Mouse (Mus musculus) bone marrow, adult 2 months (tissue): Measurements from ENCODE around the gene Mcl1. TPM values are rescaled to one million over a fixed set of nuclear protein-coding genes. Genes with fewer than 3 reads are reported as not detected.
"Not testable (repeated sequence)": the region's sequence is repeated elsewhere in the genome, so short reads cannot be mapped to it uniquely, and the experiment has no call there.

Experiments used
- H3K27ac ChIP-seq: fragments of 200-500 bp; 2 replicates; pipeline ENCODE4 v1.5.1; 2012; ENCODE audit warnings: low read depth, mild to moderate bottlenecking, control low read depth, inconsistent platforms, low read length; ENCODE audit not compliant: control insufficient read depth, poor library complexity, insufficient read depth
- H3K4me1 ChIP-seq: fragments of 200-500 bp; 2 replicates; pipeline ENCODE4 v1.6.1; 2011; ENCODE audit warnings: low read length; ENCODE audit not compliant: control insufficient read depth, insufficient read depth
- H3K4me3 ChIP-seq: fragments of 200-500 bp; replicated peaks from 2 replicates; pipeline ENCODE3; 2011; ENCODE audit warnings: mild to moderate bottlenecking, low read depth, low read length, control low read depth; ENCODE audit not compliant: control insufficient read depth
- CTCF ChIP-seq: fragments of 200-500 bp; IDR thresholded peaks from 2 replicates; pipeline ENCODE4 v1.5.1; 2011; ENCODE audit warnings: low read length, control low read depth; ENCODE audit not compliant: control insufficient read depth, insufficient read depth
- POLR2A ChIP-seq: fragments of 200-500 bp; IDR thresholded peaks from 2 replicates; pipeline ENCODE4 v1.6.1; 2011; ENCODE audit warnings: low read depth, mild to moderate bottlenecking, control low read depth, low read length, borderline replicate concordance; ENCODE audit not compliant: control insufficient read depth
- WGBS: fragments of 180-500 bp; shearing (Covaris S2); methylation state at CpG from one replicate; pipeline ENCODE4 v1.1.7; 2018; 5-methylcytosine and 5-hydroxymethylcytosine counted together
- polyA plus RNA-seq: library from polyadenylated mRNA; stranded (reverse); fragments of >200 nt; gene quantifications from 2 replicates; pipeline ENCODE4 v1.2.4, GENCODE M21; 2011; ENCODE audit warnings: low replicate concordance; ENCODE audit not compliant: missing spikeins, insufficient read depth, insufficient read length

Mcl1 gene
- polyA plus RNA-seq, 1 experiment = 134 TPM

DNA sequence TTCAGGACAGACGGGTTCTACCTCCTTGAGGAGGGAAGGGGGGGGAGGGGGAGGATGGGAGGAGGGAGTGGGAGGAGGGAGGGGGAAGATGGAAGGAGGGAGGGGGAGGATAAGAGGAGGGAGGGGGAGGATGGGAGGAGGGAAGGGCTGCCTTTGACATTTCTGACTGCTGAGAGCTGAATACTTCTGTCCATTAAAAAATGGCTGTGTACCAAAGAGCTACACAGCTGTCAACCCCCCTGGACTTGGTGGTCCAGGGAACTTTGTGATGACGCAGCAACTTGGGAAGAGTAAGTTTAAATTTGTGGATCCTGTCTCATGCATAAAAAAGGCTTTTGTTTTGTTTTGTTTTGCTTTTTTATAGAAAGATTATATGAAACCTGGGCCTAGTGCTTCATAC, 31.4 kb downstream of the Mcl1 start:
- no peak overlapping the region for H3K27ac ChIP-seq
- peaks cover 6% of the 10 kb centered on the region for H3K4me1 ChIP-seq
- 69% methylated on average over 2 of the region's 2 CpGs for WGBS
- no peak overlapping the region for H3K4me3 ChIP-seq
- TF ChIP-seq POLR2A = no peak
- TF ChIP-seq CTCF = no peak

DNA sequence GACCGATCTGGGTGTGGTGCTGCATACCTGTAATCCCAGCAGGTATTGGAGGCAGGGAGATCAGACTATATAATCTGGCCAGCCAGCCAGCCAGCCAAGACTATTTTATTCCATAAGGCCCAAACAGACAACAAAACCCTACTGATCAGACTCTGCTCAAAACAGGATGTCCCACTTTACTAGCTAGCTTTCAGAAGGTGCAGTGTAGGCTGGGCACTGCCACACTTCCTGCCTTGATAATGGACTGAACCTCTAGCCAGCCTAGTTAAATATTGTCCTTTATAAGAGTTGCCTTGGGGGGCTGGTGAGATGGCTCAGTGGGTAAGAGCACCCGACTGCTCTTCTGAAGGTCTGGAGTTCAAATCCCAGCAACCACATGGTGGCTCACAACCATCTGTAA, 32.0 kb downstream of the Mcl1 start:
- WGBS = 84% methylated on average over 2 of the region's 2 CpGs
- H3K27ac ChIP-seq, H3K4me1 ChIP-seq, H3K4me3 ChIP-seq: not testable (repeated sequence)

DNA sequence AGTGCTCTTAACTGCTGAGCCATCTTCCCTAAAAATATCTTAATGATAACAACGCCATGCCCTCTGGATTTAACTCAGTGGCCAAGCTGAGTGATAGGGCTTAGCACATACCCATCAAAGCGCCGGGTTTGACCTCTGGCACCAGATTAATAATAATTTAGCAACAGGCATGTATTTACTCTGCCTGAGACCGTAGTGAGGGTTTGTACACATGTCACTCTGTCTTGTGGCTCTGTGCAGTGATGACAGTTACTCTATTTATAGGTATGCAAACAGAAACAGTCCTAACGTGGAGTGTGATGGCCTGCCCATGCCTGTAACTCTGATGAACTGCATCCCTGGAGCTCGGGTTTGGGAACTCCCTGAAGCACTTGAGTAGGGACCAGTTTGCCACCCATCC, 34.1 kb downstream of the Mcl1 start:
- H3K4me1 ChIP-seq = peaks cover 10% of the 10 kb centered on the region
- no peak overlapping the region for H3K27ac ChIP-seq
- 54% methylated on average over 6 of the region's 6 CpGs for WGBS
- no peak overlapping the region for H3K4me3 ChIP-seq
- no peak for TF ChIP-seq POLR2A
- no peak for TF ChIP-seq CTCF

DNA sequence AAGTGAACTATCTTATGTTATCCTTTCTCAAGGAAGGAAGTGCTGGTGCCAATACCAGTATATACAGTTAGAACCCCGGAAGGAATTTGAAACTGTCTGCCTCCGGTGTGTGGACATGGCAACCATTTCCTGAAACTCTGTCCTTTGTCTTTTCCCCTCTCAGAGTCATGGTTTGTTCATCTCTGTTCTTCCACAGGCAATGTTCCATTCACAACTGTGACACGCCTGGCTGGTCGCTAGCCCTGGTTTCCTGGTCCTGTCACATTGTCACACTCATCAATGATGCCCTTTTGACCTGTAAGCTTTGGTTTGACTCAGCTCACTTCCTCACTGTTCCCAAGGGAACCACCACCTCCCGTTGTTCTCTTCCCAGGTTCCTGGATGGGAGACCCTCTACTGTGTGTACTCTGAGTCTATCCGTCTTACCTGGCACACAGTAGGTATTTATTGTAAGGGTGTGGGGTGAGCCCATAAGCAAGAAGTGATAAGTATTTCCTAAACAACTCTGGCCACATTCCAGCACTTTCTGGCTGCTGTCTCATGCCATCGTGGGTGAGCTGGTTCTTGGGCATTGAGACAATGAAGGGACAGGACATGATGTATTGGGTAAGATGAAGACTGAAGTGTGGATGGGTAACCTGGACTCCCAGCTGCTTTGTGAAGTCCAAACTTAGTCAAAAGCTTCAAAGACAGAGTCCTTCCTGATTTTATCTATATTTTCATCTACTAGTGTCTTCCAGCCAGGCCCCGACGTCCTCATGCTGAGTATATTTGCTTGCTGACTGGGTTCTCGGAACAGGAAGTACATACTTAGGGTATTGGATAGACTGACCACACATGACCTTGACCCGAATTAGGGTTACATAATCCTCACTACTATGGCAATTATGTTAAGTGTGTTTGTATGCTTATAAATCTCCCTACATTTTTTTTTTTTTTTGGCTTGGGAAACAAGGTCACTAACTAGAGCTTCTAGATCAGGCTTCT, 35.5 kb downstream of the Mcl1 start:
- Histone ChIP-seq H3K27ac (peak overlapping the region; percentile 65), H3K4me1 (peaks cover 10% of the 10 kb centered on the region), H3K4me3 (no peak overlapping the region)
- WGBS = 25% methylated on average over 11 of the region's 11 CpGs
- TF ChIP-seq POLR2A (no peak), CTCF (no peak)

DNA sequence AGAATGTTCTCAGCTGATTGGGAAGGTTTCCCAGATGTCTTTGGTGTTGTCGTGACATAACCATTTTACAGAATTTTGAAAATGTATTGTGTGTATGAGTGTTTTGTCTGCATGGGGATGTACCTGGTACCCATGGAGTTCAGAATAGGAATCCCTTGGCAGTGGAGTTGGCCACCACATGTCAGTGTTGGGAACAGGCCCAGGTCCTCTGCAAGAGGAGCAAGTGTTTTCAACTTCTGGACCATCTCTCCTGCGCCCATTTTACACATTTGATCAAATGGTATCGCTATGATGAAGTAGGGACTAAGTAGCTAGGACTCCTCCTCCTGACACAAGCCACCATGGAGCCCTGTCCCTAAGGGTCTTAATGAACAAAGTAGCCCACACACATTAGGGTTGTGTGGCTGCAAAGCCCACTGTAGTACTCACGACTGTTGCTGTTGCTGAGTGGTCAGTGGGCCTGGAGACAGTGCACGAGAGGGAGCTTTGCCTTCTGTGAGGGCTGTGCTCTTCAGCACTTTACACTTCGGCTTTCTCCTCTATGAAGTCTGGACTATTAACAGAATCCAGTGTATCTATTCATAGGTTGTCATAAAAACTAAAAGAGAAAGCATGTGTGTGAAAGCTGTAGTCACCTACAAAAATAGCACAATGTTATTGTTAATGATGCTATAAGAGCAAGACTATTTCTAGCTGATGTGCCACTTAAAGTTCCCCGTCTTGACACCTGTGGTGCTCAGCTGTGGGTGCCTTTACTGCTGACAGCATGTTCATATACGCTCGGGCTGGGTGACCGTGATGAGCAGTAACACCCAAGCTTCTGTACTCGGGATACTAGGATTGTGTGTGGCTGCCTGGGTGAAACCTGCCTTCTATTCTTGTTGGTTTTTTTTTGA, 36.5 kb downstream of the Mcl1 start:
- 80% methylated on average over 11 of the region's 11 CpGs for WGBS
- TF ChIP-seq POLR2A (no peak), CTCF (no peak)
- Histone ChIP-seq H3K27ac (no peak overlapping the region), H3K4me1 (peaks cover 10% of the 10 kb centered on the region), H3K4me3 (no peak overlapping the region)

DNA sequence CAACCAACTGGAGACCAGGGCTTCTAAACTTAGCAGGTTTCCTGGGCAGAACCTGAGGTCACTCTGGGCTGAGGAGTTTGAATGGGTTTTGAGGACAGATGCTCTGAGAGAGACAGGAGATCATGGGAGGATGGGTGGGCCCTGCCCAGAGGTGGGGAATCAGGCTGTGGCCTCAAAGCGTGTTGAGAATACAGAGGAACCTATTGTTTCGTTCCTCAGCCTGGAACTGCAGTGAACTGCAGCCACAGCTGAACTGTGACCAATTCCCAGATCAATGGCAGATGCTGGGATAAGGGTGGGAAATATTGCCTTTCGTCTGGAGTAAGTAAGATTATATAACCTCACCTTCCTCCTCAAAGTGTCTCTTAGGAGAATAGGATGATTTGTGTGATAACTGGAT, 37.2 kb downstream of the Mcl1 start:
- no peak overlapping the region for H3K27ac ChIP-seq
- TF ChIP-seq POLR2A = no peak
- TF ChIP-seq CTCF = no peak
- H3K4me1 ChIP-seq = peaks cover 10% of the 10 kb centered on the region
- no peak overlapping the region for H3K4me3 ChIP-seq
- 76% methylated on average over 3 of the region's 3 CpGs for WGBS

DNA sequence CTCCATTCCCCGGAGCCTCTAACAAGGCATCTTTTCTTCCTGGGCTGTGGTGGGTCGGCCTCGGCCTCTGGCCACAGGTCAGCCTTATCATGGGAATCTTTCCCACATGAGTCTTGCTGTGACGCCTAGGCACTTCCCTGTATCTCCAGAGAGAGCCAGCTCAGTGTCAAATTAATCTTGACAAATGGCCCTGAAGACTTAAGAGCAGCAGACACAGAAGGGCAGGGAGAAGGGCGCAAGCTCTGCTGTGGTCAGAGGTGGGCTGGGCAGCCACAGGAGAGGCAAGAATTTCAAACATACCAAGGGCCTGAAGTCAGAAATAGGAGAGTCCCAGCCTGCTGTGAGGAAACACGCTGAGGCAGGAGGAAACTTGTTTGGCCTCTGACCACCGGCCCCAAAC, 37.8 kb downstream of the Mcl1 start:
- TF ChIP-seq CTCF (no peak), POLR2A (no peak)
- Histone ChIP-seq H3K4me1 (peaks cover 10% of the 10 kb centered on the region), H3K4me3 (no peak overlapping the region), H3K27ac (no peak overlapping the region)
- WGBS = 49% methylated on average over 7 of the region's 7 CpGs

DNA sequence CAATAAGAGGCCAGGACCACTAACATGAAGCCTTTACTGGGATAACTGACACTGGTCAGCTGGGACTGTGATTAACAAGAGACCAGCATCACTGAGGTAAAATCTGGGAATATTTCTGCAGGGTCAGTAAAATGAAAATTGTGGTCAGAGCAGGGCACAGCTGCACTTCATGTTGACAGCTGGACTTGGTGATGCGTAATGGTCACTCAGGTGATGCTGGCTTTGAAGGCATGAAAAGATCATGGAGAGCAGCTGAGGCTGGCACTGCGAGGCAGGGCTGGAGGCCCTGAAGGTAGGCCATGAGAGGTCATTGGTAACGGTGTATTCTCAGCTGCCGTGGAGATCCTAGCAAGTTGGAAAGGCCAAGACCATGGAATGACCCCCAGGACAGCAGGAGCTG, 39.7 kb downstream of the Mcl1 start:
- no peak for TF ChIP-seq CTCF
- no peak for TF ChIP-seq POLR2A
- H3K4me3 ChIP-seq = no peak overlapping the region
- WGBS = 88% methylated on average over 4 of the region's 4 CpGs
- H3K27ac ChIP-seq = no peak overlapping the region
- H3K4me1 ChIP-seq = peaks cover 8% of the 10 kb centered on the region
